Mouse (Mus musculus) forebrain, postnatal 0 days (tissue): Measurements from ENCODE around the gene Serpina3i. TPM values are rescaled to one million over a fixed set of nuclear protein-coding genes. Genes with fewer than 3 reads are reported as not detected.

Experiments used
- ATAC-seq: fragments of 200-750 bp; cut with Nextera tagmentation; 2 replicates; pipeline ENCODE4 v1.8.0; 2017; ENCODE audit warnings: mild to moderate bottlenecking, moderate library complexity
- DNase-seq: peaks from one replicate; pipeline ENCODE4 v3.0.0-alpha.2; 2015
- H3K27ac ChIP-seq: fragments of 300-500 bp; sonication (generic); 2 replicates; pipeline ENCODE4 v1.5.1; 2014; ENCODE audit warnings: low read depth, mild to moderate bottlenecking, antibody characterized with exemption, low read length, moderate library complexity, mixed read lengths
- H3K27me3 ChIP-seq: fragments of 300-500 bp; sonication (generic); 2 replicates; pipeline ENCODE4 v1.6.1; 2014; ENCODE audit warnings: mild to moderate bottlenecking, low read length, mixed read lengths; ENCODE audit not compliant: insufficient read depth
- H3K36me3 ChIP-seq: fragments of 300-500 bp; sonication (generic); 2 replicates; pipeline ENCODE4 v1.6.1; 2014; ENCODE audit warnings: mild to moderate bottlenecking, moderate library complexity; ENCODE audit not compliant: insufficient read depth
- H3K4me1 ChIP-seq: fragments of 300-500 bp; sonication (generic); 2 replicates; pipeline ENCODE4 v1.6.1; 2014; ENCODE audit warnings: antibody characterized with exemption; ENCODE audit not compliant: insufficient read depth
- H3K4me2 ChIP-seq: fragments of 300-500 bp; sonication (generic); 2 replicates; pipeline ENCODE4 v1.6.1; 2014; ENCODE audit warnings: low read depth, mild to moderate bottlenecking, moderate library complexity
- H3K4me3 ChIP-seq: fragments of 300-500 bp; sonication (generic); 2 replicates; pipeline ENCODE4 v1.5.1; 2014; ENCODE audit warnings: low read depth, low read length, mixed read lengths
- H3K9ac ChIP-seq: fragments of 300-500 bp; sonication (generic); 2 replicates; pipeline ENCODE4 v1.6.1; 2014; ENCODE audit warnings: mild to moderate bottlenecking
- H3K9me3 ChIP-seq: fragments of 300-500 bp; sonication (generic); 2 replicates; pipeline ENCODE4 v1.6.1; 2016; ENCODE audit warnings: low read length
- CTCF ChIP-seq: sonication (generic); IDR thresholded peaks from 2 replicates; pipeline ENCODE4 v1.5.1; 2016; ENCODE audit warnings: antibody characterized with exemption, control low read depth, low read depth
- WGBS: fragments of 180-500 bp; shearing (Covaris S2); extraction: QIAGEN DNeasy Blood & Tissue Kit; methylation state at CpG from one replicate; pipeline ENCODE4 v1.1.7; 2014; 5-methylcytosine and 5-hydroxymethylcytosine counted together
- polyA plus RNA-seq: library from polyadenylated mRNA; unstranded; fragments of >200 nt; fragmentation: Nextera tagmentation; extraction: Ambion mirVana; gene quantifications from 2 replicates; pipeline ENCODE4 v1.2.1, GENCODE M21; 2015
- total RNA-seq: library from RNA; depleted of rRNA; stranded (reverse); fragments of >200 nt; gene quantifications from 2 replicates; pipeline ENCODE4 v1.2.3, GENCODE M21; 2014

Gene Serpina3i
- total and polyA plus RNA-seq, 2 experiments from 2014 or later: 0.10 TPM; not detected in 1

GRCm38 (mm10) chr12:104261041-104261440 is 1.9 kb upstream of the Serpina3i start:
- TF ChIP-seq CTCF: no peak
- 62% methylated on average over 3 of the region's 3 CpGs for WGBS
- H3K9me3 ChIP-seq: no peaks in the 10 kb centered on the region
- no peak overlapping the region for H3K27ac ChIP-seq
- no peak for ATAC-seq
- no peak overlapping the region for H3K4me3 ChIP-seq
- no peak overlapping the region for H3K9ac ChIP-seq
- H3K4me1 ChIP-seq: no peaks in the 10 kb centered on the region
- H3K4me2 ChIP-seq: no peak overlapping the region
- H3K27me3 ChIP-seq: no peaks in the 10 kb centered on the region
- H3K36me3 ChIP-seq: no peaks in the 10 kb centered on the region
- no peak for DNase-seq

- no peak overlapping the region for H3K4me2 ChIP-seq
- TF ChIP-seq CTCF: no peak
- H3K27ac ChIP-seq: no peak overlapping the region
- H3K4me3 ChIP-seq: no peak overlapping the region
- no peaks in the 10 kb centered on the region for H3K4me1 ChIP-seq
- WGBS: 84% methylated on average over 3 of the region's 3 CpGs
- no peak overlapping the region for H3K9ac ChIP-seq
- H3K36me3 ChIP-seq: no peaks in the 10 kb centered on the region
- DNase-seq (no peak), ATAC-seq (no peak)
- no peaks in the 10 kb centered on the region for H3K9me3 ChIP-seq
- no peaks in the 10 kb centered on the region for H3K27me3 ChIP-seq
Measured at GRCm38 (mm10) chr12:104266374-104266773, 3.5 kb downstream of the Serpina3i start.

GRCm38 (mm10) chr12:104278216-104279055 is 15.5 kb downstream of the Serpina3i start:
- Histone ChIP-seq H3K27ac (no peak overlapping the region), H3K36me3 (no peaks in the 10 kb centered on the region), H3K27me3 (no peaks in the 10 kb centered on the region), H3K9me3 (no peaks in the 10 kb centered on the region), H3K4me1 (no peaks in the 10 kb centered on the region), H3K4me3 (no peak overlapping the region), H3K4me2 (peak overlapping the region; percentile 24; the same call in 1 of the 2 replicates), H3K9ac (no peak overlapping the region)
- WGBS: 49% methylated on average over 18 of the region's 18 CpGs
- ATAC-seq (peak; percentile 34; the same call in 1 of the 2 replicates), DNase-seq (peak; percentile 36)
- TF ChIP-seq CTCF: no peak

GRCm38 (mm10) chr12:104279056-104279435 is 16.1 kb downstream of the Serpina3i start:
- ATAC-seq (no peak), DNase-seq (no peak)
- WGBS: 10% methylated on average over 3 of the region's 3 CpGs
- no peaks in the 10 kb centered on the region for H3K27me3 ChIP-seq
- H3K36me3 ChIP-seq: no peaks in the 10 kb centered on the region
- H3K9me3 ChIP-seq: no peaks in the 10 kb centered on the region
- no peak overlapping the region for H3K9ac ChIP-seq
- no peak overlapping the region for H3K4me3 ChIP-seq
- H3K27ac ChIP-seq: no peak overlapping the region
- 0 out of 2 replicates have a peak overlapping the region, but pooled peaks have one; percentile 24 for H3K4me2 ChIP-seq
- H3K4me1 ChIP-seq: no peaks in the 10 kb centered on the region
- no peak for TF ChIP-seq CTCF

- no peak for TF ChIP-seq CTCF
- Histone ChIP-seq H3K27ac (no peak overlapping the region), H3K4me1 (no peaks in the 10 kb centered on the region), H3K36me3 (no peaks in the 10 kb centered on the region), H3K4me2 (no peak overlapping the region), H3K9ac (no peak overlapping the region), H3K27me3 (no peaks in the 10 kb centered on the region), H3K4me3 (no peak overlapping the region), H3K9me3 (no peaks in the 10 kb centered on the region)
- 83% methylated on average over 11 of the region's 11 CpGs for WGBS
- ATAC-seq (no peak), DNase-seq (peak; percentile 25)
Measured at GRCm38 (mm10) chr12:104283380-104283779, 20.5 kb downstream of the Serpina3i start.

- Histone ChIP-seq H3K4me2 (no peak overlapping the region), H3K36me3 (no peaks in the 10 kb centered on the region), H3K4me1 (no peaks in the 10 kb centered on the region), H3K9ac (no peak overlapping the region), H3K4me3 (no peak overlapping the region), H3K9me3 (no peaks in the 10 kb centered on the region), H3K27me3 (no peaks in the 10 kb centered on the region), H3K27ac (no peak overlapping the region)
- DNase-seq: no peak
- no peak for ATAC-seq
- TF ChIP-seq CTCF: no peak
Measured at GRCm38 (mm10) chr12:104288336-104288735, 25.4 kb downstream of the Serpina3i start.

GRCm38 (mm10) chr12:104289872-104290271 is 26.9 kb downstream of the Serpina3i start:
- TF ChIP-seq CTCF: no peak
- no peak overlapping the region for H3K9ac ChIP-seq
- H3K4me1 ChIP-seq: no peaks in the 10 kb centered on the region
- DNase-seq (no peak), ATAC-seq (no peak)
- H3K9me3 ChIP-seq: no peaks in the 10 kb centered on the region
- no peaks in the 10 kb centered on the region for H3K36me3 ChIP-seq
- WGBS: 49% methylated on average over 4 of the region's 4 CpGs
- no peak overlapping the region for H3K4me3 ChIP-seq
- no peak overlapping the region for H3K27ac ChIP-seq
- H3K4me2 ChIP-seq: no peak overlapping the region
- no peaks in the 10 kb centered on the region for H3K27me3 ChIP-seq
